Mouse (Mus musculus): Measurements from ENCODE around the gene Ppp6r3. TPM values are rescaled to one million over a fixed set of nuclear protein-coding genes. Genes with fewer than 3 reads are reported as not detected.

Gene Ppp6r3
- total and polyA plus RNA-seq, 2 experiments from 2014 or later: 32.4 to 58.8 TPM

DNA sequence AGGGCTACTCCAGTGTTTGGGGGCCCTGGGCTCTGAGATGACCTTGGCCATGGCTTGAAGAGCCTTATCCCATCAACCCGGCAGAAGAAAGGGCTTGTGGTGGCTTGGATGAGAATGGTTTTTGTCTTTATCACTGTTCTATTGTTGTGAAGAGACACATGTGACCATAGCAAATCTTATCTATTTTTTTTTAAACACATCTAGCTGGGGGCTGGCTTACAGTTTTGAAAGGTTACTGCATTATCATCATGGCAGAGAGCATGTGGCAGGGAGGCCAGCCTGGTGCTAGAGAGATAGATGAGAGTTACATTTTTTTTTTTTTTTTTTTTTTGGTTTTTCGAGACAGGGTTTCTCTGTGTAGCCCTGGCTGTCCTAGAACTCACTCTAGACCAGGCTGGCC is 143.6 kb downstream of the Ppp6r3 start:
- ATAC-seq (ENCODE audit: insufficient read depth, low read depth) (no peak), DNase-seq (ENCODE audit: low spot score) (no peak)
- Histone ChIP-seq H3K27ac (ENCODE audit: low read depth) (no peak overlapping the region), H3K4me1 (ENCODE audit: control insufficient read depth, insufficient read depth) (no peaks in the 10 kb centered on the region), H3K9me3 (replicated peaks; ENCODE audit: control insufficient read depth, low read length) (no peaks in the 10 kb centered on the region), H3K27me3 (ENCODE audit: control insufficient read depth, insufficient read depth, low read length) (no peaks in the 10 kb centered on the region), H3K4me2 (ENCODE audit: low read depth, low read length) (no peak overlapping the region), H3K36me3 (replicated peaks; ENCODE audit: control insufficient read depth, insufficient read depth, low read length) (no peaks in the 10 kb centered on the region), H3K4me3 (ENCODE audit: low read depth, low read length) (no peak overlapping the region), H3K9ac (replicated peaks; ENCODE audit: low read depth, low read length) (no peak overlapping the region)
- TF ChIP-seq CTCF (IDR thresholded peaks at IDR 0.05; ENCODE audit: low read depth) (no peak), EP300 (IDR thresholded peaks at IDR 0.05; ENCODE audit: low read depth) (no peak)
- 47% methylated on average over 2 of the region's 2 CpGs for WGBS

DNA sequence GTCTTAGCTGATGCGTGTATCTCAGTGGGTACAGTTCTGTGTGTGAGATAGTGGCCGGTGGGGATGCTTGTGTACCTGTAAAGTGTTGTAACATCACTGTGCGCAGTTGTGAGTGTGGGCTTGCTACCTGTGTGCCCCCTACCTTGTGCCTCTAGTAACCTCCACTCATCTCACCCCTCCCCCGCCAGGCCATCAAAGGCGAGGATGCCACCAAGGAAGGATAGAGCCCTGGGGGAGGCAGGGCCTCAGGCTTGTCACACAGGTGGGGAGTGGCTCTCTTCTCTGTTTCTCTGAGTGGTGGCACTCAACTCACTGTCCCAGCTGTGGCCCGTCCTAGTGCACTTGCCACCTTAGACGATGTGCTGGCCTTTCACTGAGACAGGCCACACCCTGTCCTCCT is 144.5 kb downstream of the Ppp6r3 start:
- 75% methylated on average over 7 of the region's 7 CpGs for WGBS
- no peak for ATAC-seq (ENCODE audit: insufficient read depth, low read depth)
- no peaks in the 10 kb centered on the region for H3K27me3 ChIP-seq (ENCODE audit: control insufficient read depth, insufficient read depth, low read length)

DNA sequence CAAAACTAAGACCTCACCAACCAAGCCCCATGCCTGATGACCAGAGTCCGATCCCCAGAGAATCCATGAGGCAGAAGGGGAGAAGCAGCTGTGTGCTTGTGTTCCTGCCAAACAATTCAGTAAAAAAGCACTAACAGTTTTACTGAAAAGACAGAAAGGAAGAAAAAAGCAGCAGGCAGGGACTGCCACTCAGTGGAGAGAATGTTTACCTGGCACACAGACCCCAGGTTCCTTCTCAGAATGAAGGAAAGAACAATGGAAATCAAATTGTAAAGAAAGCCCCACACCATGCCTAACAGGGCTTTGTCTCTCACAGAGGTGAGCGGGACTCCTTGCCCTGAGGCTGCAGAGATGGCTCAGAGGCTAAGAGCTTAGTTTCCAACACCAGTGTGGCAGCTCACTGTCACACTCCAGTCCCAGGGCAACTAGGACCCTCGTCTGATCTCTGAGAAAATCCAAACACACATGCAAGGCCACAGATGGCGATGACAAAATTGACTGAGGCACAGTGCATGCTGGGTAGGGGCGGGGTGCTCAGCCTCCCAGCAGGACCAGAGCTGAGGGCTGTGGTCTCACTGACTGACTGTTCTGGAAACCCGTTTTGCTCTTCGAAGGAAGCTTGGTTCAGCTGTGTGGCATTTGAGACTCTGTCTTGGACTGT is 146.3 kb downstream of the Ppp6r3 start:
- no peak overlapping the region for H3K4me2 ChIP-seq (ENCODE audit: low read depth, low read length)
- H3K27ac ChIP-seq (ENCODE audit: low read depth): no peak overlapping the region
- no peaks in the 10 kb centered on the region for H3K27me3 ChIP-seq (ENCODE audit: control insufficient read depth, insufficient read depth, low read length)
- 64% methylated on average over 7 of the region's 7 CpGs for WGBS
- no peaks in the 10 kb centered on the region for H3K36me3 ChIP-seq (replicated peaks; ENCODE audit: control insufficient read depth, insufficient read depth, low read length)
- no peaks in the 10 kb centered on the region for H3K4me1 ChIP-seq (ENCODE audit: control insufficient read depth, insufficient read depth)
- no peaks in the 10 kb centered on the region for H3K9me3 ChIP-seq (replicated peaks; ENCODE audit: control insufficient read depth, low read length)
- H3K4me3 ChIP-seq (ENCODE audit: low read depth, low read length): no peak overlapping the region
- TF ChIP-seq EP300 (IDR thresholded peaks at IDR 0.05; ENCODE audit: low read depth): no peak
- TF ChIP-seq CTCF (IDR thresholded peaks at IDR 0.05; ENCODE audit: low read depth): no peak
- ATAC-seq (ENCODE audit: insufficient read depth, low read depth) (no peak), DNase-seq (ENCODE audit: low spot score) (no peak)
- no peak overlapping the region for H3K9ac ChIP-seq (replicated peaks; ENCODE audit: low read depth, low read length)

More for the DNA sequence above, 144.5 kb downstream of the Ppp6r3 start:
- no peaks in the 10 kb centered on the region for H3K9me3 ChIP-seq (replicated peaks; ENCODE audit: control insufficient read depth, low read length)
- TF ChIP-seq EP300 (IDR thresholded peaks at IDR 0.05; ENCODE audit: low read depth): no peak
- TF ChIP-seq CTCF (IDR thresholded peaks at IDR 0.05; ENCODE audit: low read depth): no peak
- DNase-seq (ENCODE audit: low spot score): no peak
- no peaks in the 10 kb centered on the region for H3K36me3 ChIP-seq (replicated peaks; ENCODE audit: control insufficient read depth, insufficient read depth, low read length)
- H3K4me1 ChIP-seq (ENCODE audit: control insufficient read depth, insufficient read depth): no peaks in the 10 kb centered on the region
- H3K4me2 ChIP-seq (ENCODE audit: low read depth, low read length): no peak overlapping the region
- H3K4me3 ChIP-seq (ENCODE audit: low read depth, low read length): no peak overlapping the region
- no peak overlapping the region for H3K9ac ChIP-seq (replicated peaks; ENCODE audit: low read depth, low read length)
- no peak overlapping the region for H3K27ac ChIP-seq (ENCODE audit: low read depth)

DNA sequence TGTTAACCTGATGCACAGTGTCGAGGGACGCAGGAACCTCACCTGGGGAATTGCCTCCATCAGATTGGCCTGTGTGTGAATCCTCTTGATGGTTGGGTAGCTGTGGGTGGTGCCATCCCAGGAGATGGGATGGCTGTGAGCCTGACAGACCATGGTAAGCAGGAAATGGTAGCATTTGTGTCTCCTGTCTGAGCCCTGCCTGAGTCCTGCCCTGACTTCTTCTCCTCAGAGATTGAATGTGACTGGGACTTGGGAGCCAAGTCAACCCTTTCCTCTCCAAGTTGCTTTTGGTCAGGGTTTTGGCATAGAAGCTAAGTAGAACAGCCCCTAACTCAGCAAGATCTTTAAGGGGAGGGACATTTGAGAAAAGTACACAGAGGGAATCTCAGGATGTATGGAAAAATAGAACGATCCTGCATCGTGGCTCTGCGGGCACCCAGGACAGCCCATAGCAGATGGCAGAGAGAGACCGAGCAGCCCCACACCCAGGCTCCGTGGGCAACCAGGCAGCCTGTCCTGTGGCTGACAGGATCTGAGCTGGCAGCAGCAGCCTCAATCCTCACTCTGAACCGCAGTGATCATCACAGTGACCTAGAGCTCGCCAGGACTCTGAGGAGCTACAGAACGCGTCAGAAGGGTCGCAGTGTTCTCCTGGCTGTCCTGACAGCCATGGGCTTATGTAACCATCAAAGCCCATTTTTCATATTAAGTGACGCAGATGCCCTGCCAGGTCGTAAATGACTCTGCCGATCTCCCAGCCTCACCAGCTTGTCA is 147.3 kb downstream of the Ppp6r3 start:
- H3K27me3 ChIP-seq (ENCODE audit: control insufficient read depth, insufficient read depth, low read length): no peaks in the 10 kb centered on the region
- no peak overlapping the region for H3K4me3 ChIP-seq (ENCODE audit: low read depth, low read length)
- TF ChIP-seq EP300 (IDR thresholded peaks at IDR 0.05; ENCODE audit: low read depth) (no peak), CTCF (IDR thresholded peaks at IDR 0.05; ENCODE audit: low read depth) (no peak)
- WGBS: 77% methylated on average over 15 of the region's 15 CpGs
- no peak for ATAC-seq (ENCODE audit: insufficient read depth, low read depth)
- no peak overlapping the region for H3K4me2 ChIP-seq (ENCODE audit: low read depth, low read length)
- no peak for DNase-seq (ENCODE audit: low spot score)
- no peaks in the 10 kb centered on the region for H3K4me1 ChIP-seq (ENCODE audit: control insufficient read depth, insufficient read depth)
- H3K27ac ChIP-seq (ENCODE audit: low read depth): no peak overlapping the region
- no peaks in the 10 kb centered on the region for H3K9me3 ChIP-seq (replicated peaks; ENCODE audit: control insufficient read depth, low read length)
- no peak overlapping the region for H3K9ac ChIP-seq (replicated peaks; ENCODE audit: low read depth, low read length)
- H3K36me3 ChIP-seq (replicated peaks; ENCODE audit: control insufficient read depth, insufficient read depth, low read length): no peaks in the 10 kb centered on the region

DNA sequence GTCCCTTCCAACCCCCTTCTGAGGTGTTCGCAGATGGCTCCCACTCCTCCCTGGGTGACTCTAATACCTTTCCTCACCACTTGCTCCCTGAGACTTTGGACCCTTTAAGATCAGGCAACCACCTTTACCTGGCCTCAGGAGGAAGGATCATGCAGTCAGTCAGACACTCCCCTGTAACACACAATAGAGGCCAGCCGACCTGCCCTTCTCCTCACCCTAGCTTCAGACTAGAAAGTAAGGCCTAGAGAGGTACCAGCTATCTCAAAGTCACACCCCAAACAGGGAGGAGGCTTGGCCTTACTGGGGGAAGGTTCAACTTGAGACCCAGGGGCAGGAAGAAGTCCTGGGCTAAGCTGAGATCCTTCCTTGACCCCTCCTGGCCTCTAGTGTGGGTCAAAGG is 151.3 kb downstream of the Ppp6r3 start:
- H3K9me3 ChIP-seq (replicated peaks; ENCODE audit: control insufficient read depth, low read length): no peaks in the 10 kb centered on the region
- ATAC-seq (ENCODE audit: insufficient read depth, low read depth) (no peak), DNase-seq (ENCODE audit: low spot score) (no peak)
- no peak overlapping the region for H3K27ac ChIP-seq (ENCODE audit: low read depth)
- no peak overlapping the region for H3K4me3 ChIP-seq (ENCODE audit: low read depth, low read length)
- no peak overlapping the region for H3K4me2 ChIP-seq (ENCODE audit: low read depth, low read length)
- H3K36me3 ChIP-seq (replicated peaks; ENCODE audit: control insufficient read depth, insufficient read depth, low read length): no peaks in the 10 kb centered on the region
- TF ChIP-seq EP300 (IDR thresholded peaks at IDR 0.05; ENCODE audit: low read depth): no peak
- TF ChIP-seq CTCF (IDR thresholded peaks at IDR 0.05; ENCODE audit: low read depth): no peak
- no peaks in the 10 kb centered on the region for H3K27me3 ChIP-seq (ENCODE audit: control insufficient read depth, insufficient read depth, low read length)
- 65% methylated on average over 2 of the region's 2 CpGs for WGBS
- H3K4me1 ChIP-seq (ENCODE audit: control insufficient read depth, insufficient read depth): no peaks in the 10 kb centered on the region
- H3K9ac ChIP-seq (replicated peaks; ENCODE audit: low read depth, low read length): no peak overlapping the region

Data from heart, postnatal 0 days (tissue).